Mouse (Mus musculus): ENCODE measurements around the gene Prkd2. TPM values are rescaled to one million over a fixed set of nuclear protein-coding genes. Genes with fewer than 3 reads are reported as not detected.

The Prkd2 gene
- polyA plus RNA-seq, 1 experiment from 2014 or later = 12.8 TPM

- WGBS = 32% methylated on average over 5 of the region's 5 CpGs
- H3K27me3 ChIP-seq (ENCODE audit: insufficient read depth, low read length) = no peaks in the 10 kb centered on the region
- H3K4me3 ChIP-seq (replicated peaks; ENCODE audit: low read depth, low read length) = no peak overlapping the region
- DNase-seq (ENCODE audit: low spot score) = peak; percentile 61
- H3K9me3 ChIP-seq (replicated peaks; ENCODE audit: low read length) = no peaks in the 10 kb centered on the region
- no peak for ATAC-seq (replicated peaks; ENCODE audit: low FRiP score, low read depth)
- peaks cover 30% of the 10 kb centered on the region for H3K36me3 ChIP-seq (ENCODE audit: insufficient read depth, low read length)
- H3K27ac ChIP-seq = no peak overlapping the region
- no peak overlapping the region for H3K4me2 ChIP-seq (ENCODE audit: low read length)
- TF ChIP-seq CTCF (IDR thresholded peaks at IDR 0.05; ENCODE audit: low read depth) = peak; percentile 83
- no peaks in the 10 kb centered on the region for H3K4me1 ChIP-seq (replicated peaks; ENCODE audit: insufficient read depth, low read length)
- no peak overlapping the region for H3K9ac ChIP-seq (ENCODE audit: low read depth, low read length)
These were observed 17.4 kb downstream of the Prkd2 start for GRCm38 (mm10) chr7:16859902-16860651.

GRCm38 (mm10) chr7:16867488-16867887 is 24.8 kb downstream of the Prkd2 start:
- Histone ChIP-seq H3K27me3 (ENCODE audit: insufficient read depth, low read length) (no peaks in the 10 kb centered on the region), H3K27ac (no peak overlapping the region), H3K9ac (ENCODE audit: low read depth, low read length) (no peak overlapping the region), H3K4me2 (ENCODE audit: low read length) (no peak overlapping the region), H3K9me3 (replicated peaks; ENCODE audit: low read length) (no peaks in the 10 kb centered on the region), H3K4me1 (replicated peaks; ENCODE audit: insufficient read depth, low read length) (no peaks in the 10 kb centered on the region), H3K4me3 (replicated peaks; ENCODE audit: low read depth, low read length) (no peak overlapping the region), H3K36me3 (ENCODE audit: insufficient read depth, low read length) (0 out of 2 replicates have a peak, but pooled peaks cover 14% of the 10 kb centered on the region)
- ATAC-seq (replicated peaks; ENCODE audit: low FRiP score, low read depth) = no peak
- DNase-seq (ENCODE audit: low spot score) = no peak
- no peak for TF ChIP-seq CTCF (IDR thresholded peaks at IDR 0.05; ENCODE audit: low read depth)
- WGBS = 89% methylated on average over 3 of the region's 3 CpGs

GRCm38 (mm10) chr7:16869497-16869896 is 26.8 kb downstream of the Prkd2 start:
- no peak for TF ChIP-seq CTCF (IDR thresholded peaks at IDR 0.05; ENCODE audit: low read depth)
- Histone ChIP-seq H3K9ac (ENCODE audit: low read depth, low read length) (no peak overlapping the region), H3K4me1 (replicated peaks; ENCODE audit: insufficient read depth, low read length) (no peaks in the 10 kb centered on the region), H3K27me3 (ENCODE audit: insufficient read depth, low read length) (no peaks in the 10 kb centered on the region), H3K9me3 (replicated peaks; ENCODE audit: low read length) (no peaks in the 10 kb centered on the region), H3K4me3 (replicated peaks; ENCODE audit: low read depth, low read length) (0 out of 2 replicates have a peak overlapping the region, but pooled peaks have one; percentile 8), H3K27ac (no peak overlapping the region), H3K36me3 (ENCODE audit: insufficient read depth, low read length) (0 out of 2 replicates have a peak, but pooled peaks cover 5% of the 10 kb centered on the region), H3K4me2 (ENCODE audit: low read length) (peak overlapping the region; percentile 13; the same call in 1 of the 2 replicates)
- WGBS = 19% methylated on average over 16 of the region's 16 CpGs
- DNase-seq (ENCODE audit: low spot score) = peak; percentile 96
- peak; percentile 95 for ATAC-seq (replicated peaks; ENCODE audit: low FRiP score, low read depth)

- Histone ChIP-seq H3K4me1 (replicated peaks; ENCODE audit: insufficient read depth, low read length) (0 out of 2 replicates have a peak, but pooled peaks cover under 1% of the 10 kb centered on the region), H3K9ac (ENCODE audit: low read depth, low read length) (no peak overlapping the region), H3K27me3 (ENCODE audit: insufficient read depth, low read length) (no peaks in the 10 kb centered on the region), H3K9me3 (replicated peaks; ENCODE audit: low read length) (no peaks in the 10 kb centered on the region), H3K36me3 (ENCODE audit: insufficient read depth, low read length) (no peaks in the 10 kb centered on the region), H3K4me3 (replicated peaks; ENCODE audit: low read depth, low read length) (no peak overlapping the region), H3K4me2 (ENCODE audit: low read length) (no peak overlapping the region), H3K27ac (no peak overlapping the region)
- DNase-seq (ENCODE audit: low spot score) (peak; percentile 32), ATAC-seq (replicated peaks; ENCODE audit: low FRiP score, low read depth) (no peak)
- no peak for TF ChIP-seq CTCF (IDR thresholded peaks at IDR 0.05; ENCODE audit: low read depth)
- WGBS = 82% methylated on average over 10 of the region's 10 CpGs
These were observed 28.9 kb downstream of the Prkd2 start for GRCm38 (mm10) chr7:16871600-16871999.

- H3K4me3 ChIP-seq (replicated peaks; ENCODE audit: low read depth, low read length) = no peak overlapping the region
- ATAC-seq (replicated peaks; ENCODE audit: low FRiP score, low read depth) (no peak), DNase-seq (ENCODE audit: low spot score) (no peak)
- no peaks in the 10 kb centered on the region for H3K9me3 ChIP-seq (replicated peaks; ENCODE audit: low read length)
- H3K27ac ChIP-seq = no peak overlapping the region
- no peak for TF ChIP-seq CTCF (IDR thresholded peaks at IDR 0.05; ENCODE audit: low read depth)
- no peak overlapping the region for H3K4me2 ChIP-seq (ENCODE audit: low read length)
- H3K36me3 ChIP-seq (ENCODE audit: insufficient read depth, low read length) = no peaks in the 10 kb centered on the region
- no peak overlapping the region for H3K9ac ChIP-seq (ENCODE audit: low read depth, low read length)
- WGBS = 87% methylated on average over 9 of the region's 9 CpGs
- H3K27me3 ChIP-seq (ENCODE audit: insufficient read depth, low read length) = no peaks in the 10 kb centered on the region
- H3K4me1 ChIP-seq (replicated peaks; ENCODE audit: insufficient read depth, low read length) = 0 out of 2 replicates have a peak, but pooled peaks cover 5% of the 10 kb centered on the region
These were observed 29.8 kb downstream of the Prkd2 start for GRCm38 (mm10) chr7:16872478-16872877.

GRCm38 (mm10) chr7:16873392-16873791 is 30.7 kb downstream of the Prkd2 start:
- Histone ChIP-seq H3K4me1 (replicated peaks; ENCODE audit: insufficient read depth, low read length) (0 out of 2 replicates have a peak, but pooled peaks cover 5% of the 10 kb centered on the region), H3K9me3 (replicated peaks; ENCODE audit: low read length) (no peaks in the 10 kb centered on the region), H3K27ac (no peak overlapping the region), H3K36me3 (ENCODE audit: insufficient read depth, low read length) (no peaks in the 10 kb centered on the region), H3K4me2 (ENCODE audit: low read length) (no peak overlapping the region), H3K9ac (ENCODE audit: low read depth, low read length) (no peak overlapping the region), H3K27me3 (ENCODE audit: insufficient read depth, low read length) (no peaks in the 10 kb centered on the region), H3K4me3 (replicated peaks; ENCODE audit: low read depth, low read length) (no peak overlapping the region)
- no peak for TF ChIP-seq CTCF (IDR thresholded peaks at IDR 0.05; ENCODE audit: low read depth)
- ATAC-seq (replicated peaks; ENCODE audit: low FRiP score, low read depth) (no peak), DNase-seq (ENCODE audit: low spot score) (no peak)
- WGBS = 95% methylated on average over 4 of the region's 4 CpGs

Measured in kidney, postnatal 0 days (tissue).